Mouse (Mus musculus) liver, embryonic 13.5 days (tissue): ENCODE measurements around the gene Fam20a. TPM values are rescaled to one million over a fixed set of nuclear protein-coding genes. Genes with fewer than 3 reads are reported as not detected.
A peak's percentile ranks its signal among the peaks of the same experiment; 100 is the strongest.

Experiments
- ATAC-seq: fragments of 200-750 bp; cut with Nextera tagmentation; 2 replicates; pipeline ENCODE4 v1.8.0; 2017; ENCODE audit warnings: low read depth, mild to moderate bottlenecking, moderate number of reproducible peaks, moderate library complexity
- DNase-seq: peaks from one replicate; pipeline ENCODE4 v3.0.0; 2022
- H3K27ac ChIP-seq: fragments of 300-500 bp; sonication (generic); 2 replicates; pipeline ENCODE4 v1.5.1; 2015; ENCODE audit warnings: moderate library complexity, mild to moderate bottlenecking, inconsistent platforms
- H3K27me3 ChIP-seq: fragments of 300-500 bp; sonication (generic); 2 replicates; pipeline ENCODE4 v1.6.1; 2015; ENCODE audit warnings: mild to moderate bottlenecking, inconsistent platforms
- H3K36me3 ChIP-seq: fragments of 300-500 bp; sonication (generic); 2 replicates; pipeline ENCODE4 v1.6.1; 2015; ENCODE audit warnings: mild to moderate bottlenecking, inconsistent platforms
- H3K4me1 ChIP-seq: fragments of 300-500 bp; sonication (generic); replicated peaks from 2 replicates; pipeline ENCODE4 v1.6.1; 2015; ENCODE audit warnings: inconsistent platforms
- H3K4me2 ChIP-seq: fragments of 300-500 bp; sonication (generic); 2 replicates; pipeline ENCODE4 v1.6.1; 2015; ENCODE audit warnings: inconsistent platforms, mild to moderate bottlenecking, moderate library complexity
- H3K4me3 ChIP-seq: fragments of 300-500 bp; sonication (generic); replicated peaks from 2 replicates; pipeline ENCODE4 v1.5.1; 2015; ENCODE audit warnings: mild to moderate bottlenecking, inconsistent platforms
- H3K9ac ChIP-seq: fragments of 300-500 bp; sonication (generic); 2 replicates; pipeline ENCODE4 v1.6.1; 2015; ENCODE audit warnings: mild to moderate bottlenecking, inconsistent platforms
- H3K9me3 ChIP-seq: fragments of 300-500 bp; sonication (generic); replicated peaks from 2 replicates; pipeline ENCODE4 v1.6.1; 2016; ENCODE audit warnings: inconsistent platforms
- WGBS: fragments of 180-500 bp; shearing (Covaris S2); methylation state at CpG from one replicate; pipeline ENCODE4 v1.1.7; 2015; ENCODE audit not compliant: insufficient replicate concordance; 5-methylcytosine and 5-hydroxymethylcytosine counted together
- polyA plus RNA-seq: library from polyadenylated mRNA; unstranded; fragments of >200 nt; fragmentation: Nextera tagmentation; extraction: Ambion mirVana; gene quantifications from 2 replicates; pipeline ENCODE4 v1.2.1, GENCODE M21; 2015

The Fam20a gene
- polyA plus RNA-seq, 1 experiment from 2014 or later = 3.7 TPM

DNA sequence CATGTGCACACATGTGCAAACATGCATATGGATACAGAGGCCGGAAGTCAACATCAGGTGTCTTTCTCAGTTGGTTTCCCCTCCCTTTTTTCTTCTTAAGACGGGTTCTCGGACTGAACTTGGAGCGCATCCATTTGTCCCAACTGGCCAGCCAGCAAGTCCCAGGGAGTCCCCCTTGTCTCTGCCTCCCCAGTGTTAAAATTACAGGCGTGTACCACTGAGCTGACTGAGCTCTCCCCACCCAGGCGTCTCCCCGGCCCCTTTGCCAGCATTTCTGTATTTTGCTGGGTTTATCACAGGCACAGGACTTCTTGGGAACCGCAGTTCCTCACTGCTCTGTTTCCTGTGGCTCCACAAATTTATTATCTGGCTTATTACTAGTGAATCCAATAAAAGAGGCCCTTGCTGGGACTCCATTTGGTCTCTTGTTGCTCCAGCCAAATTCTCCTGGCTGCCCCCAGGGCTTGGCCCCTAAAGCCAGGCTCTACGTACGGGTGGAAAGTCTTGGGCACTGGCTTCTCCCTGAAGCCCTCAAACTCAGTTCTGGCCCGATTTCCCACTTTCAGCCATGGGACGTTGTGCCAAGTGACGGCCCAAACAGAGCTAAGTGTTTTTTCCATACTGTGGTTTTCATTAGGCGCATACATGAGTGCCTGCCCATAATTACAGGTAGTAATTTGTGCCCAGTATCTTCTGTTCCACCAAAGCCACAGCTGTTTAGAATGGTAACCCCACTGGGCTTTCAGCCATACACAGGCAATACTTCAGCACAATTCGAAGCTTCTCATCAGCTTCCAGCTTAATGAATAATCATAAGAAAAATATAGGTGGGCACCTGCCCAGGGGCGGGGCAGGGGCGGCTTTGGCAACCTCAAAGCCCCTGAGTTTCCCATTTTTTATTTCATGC is 7.5 kb downstream of the Fam20a start:
- Histone ChIP-seq H3K4me1 (peaks cover 6% of the 10 kb centered on the region; the same call in 1 of the 2 replicates), H3K4me2 (no peak overlapping the region), H3K4me3 (no peak overlapping the region), H3K27me3 (no peaks in the 10 kb centered on the region; the same call in 1 of the 2 replicates), H3K36me3 (no peaks in the 10 kb centered on the region), H3K9me3 (no peaks in the 10 kb centered on the region), H3K27ac (no peak overlapping the region), H3K9ac (no peak overlapping the region)
- 69% methylated on average over 17 of the region's 17 CpGs for WGBS
- no peak for ATAC-seq
- DNase-seq = no peak

DNA sequence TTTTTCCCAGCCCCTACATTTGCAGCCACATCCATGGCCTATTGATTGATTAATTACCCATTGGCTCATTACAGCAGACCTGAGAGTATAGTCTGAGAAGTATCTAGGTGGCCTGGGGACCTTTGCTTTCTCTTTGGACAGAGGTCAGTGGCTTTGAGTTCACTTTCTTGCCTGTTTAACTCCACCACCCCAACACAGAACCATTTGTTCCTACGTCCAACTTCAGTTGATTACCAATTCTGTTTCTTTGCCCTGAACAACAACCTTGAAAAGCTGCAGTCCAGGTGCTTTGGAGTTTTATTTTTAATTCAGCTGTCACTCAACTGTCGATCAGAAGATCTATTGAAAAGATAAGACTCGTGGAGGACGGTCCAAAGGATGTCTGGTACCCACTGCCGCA is 12.6 kb downstream of the Fam20a start:
- Histone ChIP-seq H3K27me3 (no peaks in the 10 kb centered on the region), H3K9me3 (no peaks in the 10 kb centered on the region), H3K36me3 (no peaks in the 10 kb centered on the region), H3K4me2 (no peak overlapping the region), H3K4me3 (no peak overlapping the region), H3K9ac (no peak overlapping the region), H3K27ac (no peak overlapping the region), H3K4me1 (peaks cover 7% of the 10 kb centered on the region)
- 66% methylated on average over 5 of the region's 5 CpGs for WGBS
- ATAC-seq (no peak), DNase-seq (no peak)

DNA sequence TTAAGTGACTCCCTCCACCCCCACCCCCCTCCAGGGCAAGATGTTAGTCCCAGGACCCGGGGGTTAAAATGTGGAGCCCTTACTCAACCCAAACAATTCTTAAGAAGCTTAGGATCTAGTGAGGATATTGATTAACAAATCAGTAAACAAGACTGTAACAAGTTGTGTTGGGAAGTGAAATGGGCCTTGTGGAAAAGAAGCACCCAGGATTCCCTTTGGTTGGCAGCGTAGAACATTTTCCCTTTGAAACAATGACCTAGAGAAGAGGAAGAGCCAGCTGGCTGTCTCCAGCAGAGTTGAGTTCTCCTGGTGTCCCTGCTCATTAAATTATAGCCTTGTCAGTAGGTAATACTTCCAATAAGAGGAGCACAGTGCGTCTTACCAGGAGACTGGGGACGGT is 13.3 kb downstream of the Fam20a start:
- H3K4me2 ChIP-seq = no peak overlapping the region
- H3K4me3 ChIP-seq = no peak overlapping the region
- no peaks in the 10 kb centered on the region for H3K9me3 ChIP-seq
- H3K36me3 ChIP-seq = no peaks in the 10 kb centered on the region
- 70% methylated on average over 4 of the region's 4 CpGs for WGBS
- peaks cover 7% of the 10 kb centered on the region for H3K4me1 ChIP-seq
- H3K27me3 ChIP-seq = no peaks in the 10 kb centered on the region
- ATAC-seq (no peak), DNase-seq (no peak)
- H3K27ac ChIP-seq = no peak overlapping the region
- H3K9ac ChIP-seq = no peak overlapping the region

DNA sequence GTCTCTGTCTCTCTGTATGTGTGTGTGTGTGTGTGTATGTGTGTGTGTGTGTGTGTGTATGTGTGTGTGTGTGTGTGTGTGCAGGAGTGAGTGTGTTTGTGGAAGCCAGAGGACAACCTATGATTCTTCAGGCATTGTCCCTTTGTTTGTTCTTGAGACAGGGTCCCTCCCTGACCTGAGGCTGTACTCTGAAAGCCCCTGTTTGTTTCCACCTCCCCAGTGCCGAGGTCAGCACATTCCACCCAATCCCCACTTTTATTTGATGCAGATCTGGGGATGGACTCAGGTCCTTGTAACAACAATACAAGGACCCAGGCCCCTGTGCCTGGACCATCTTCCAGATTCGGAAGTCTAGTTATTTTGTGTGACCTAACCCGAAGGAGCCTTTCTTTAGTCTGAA is 14.6 kb downstream of the Fam20a start:
- ATAC-seq (no peak), DNase-seq (no peak)
- H3K27ac ChIP-seq = no peak overlapping the region
- H3K4me1 ChIP-seq = peaks cover 7% of the 10 kb centered on the region
- H3K9ac ChIP-seq = no peak overlapping the region
- no peak overlapping the region for H3K4me2 ChIP-seq
- H3K27me3 ChIP-seq = no peaks in the 10 kb centered on the region
- H3K36me3 ChIP-seq = no peaks in the 10 kb centered on the region
- H3K4me3 ChIP-seq = no peak overlapping the region
- no peaks in the 10 kb centered on the region for H3K9me3 ChIP-seq
- 52% methylated on average over 3 of the region's 3 CpGs for WGBS

DNA sequence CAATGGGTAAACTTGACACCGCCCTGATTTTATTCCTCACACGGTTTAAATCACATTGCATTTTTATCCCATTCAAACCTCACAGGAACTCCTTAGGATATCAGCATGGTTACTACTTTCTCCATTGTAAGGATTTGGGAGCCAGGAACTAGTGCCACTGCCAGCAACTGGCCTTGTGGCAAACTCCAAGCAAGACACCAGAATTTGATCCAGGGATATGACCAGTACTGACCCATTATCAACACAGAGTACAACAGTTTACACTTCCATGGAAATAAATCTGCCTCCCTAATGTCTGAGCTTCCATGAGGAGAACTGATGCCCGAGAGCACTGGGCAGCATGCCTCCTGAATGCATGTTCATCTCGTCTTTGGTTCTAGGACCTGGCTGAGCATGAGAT is 15.5 kb downstream of the Fam20a start:
- no peak for ATAC-seq
- no peaks in the 10 kb centered on the region for H3K9me3 ChIP-seq
- no peaks in the 10 kb centered on the region for H3K36me3 ChIP-seq
- H3K4me2 ChIP-seq = no peak overlapping the region
- peaks cover 15% of the 10 kb centered on the region for H3K4me1 ChIP-seq
- WGBS = 48% methylated on average over 4 of the region's 4 CpGs
- H3K27me3 ChIP-seq = no peaks in the 10 kb centered on the region
- H3K4me3 ChIP-seq = no peak overlapping the region
- no peak overlapping the region for H3K9ac ChIP-seq
- no peak for DNase-seq
- 0 out of 2 replicates have a peak overlapping the region, but pooled peaks have one; percentile 29 for H3K27ac ChIP-seq

DNA sequence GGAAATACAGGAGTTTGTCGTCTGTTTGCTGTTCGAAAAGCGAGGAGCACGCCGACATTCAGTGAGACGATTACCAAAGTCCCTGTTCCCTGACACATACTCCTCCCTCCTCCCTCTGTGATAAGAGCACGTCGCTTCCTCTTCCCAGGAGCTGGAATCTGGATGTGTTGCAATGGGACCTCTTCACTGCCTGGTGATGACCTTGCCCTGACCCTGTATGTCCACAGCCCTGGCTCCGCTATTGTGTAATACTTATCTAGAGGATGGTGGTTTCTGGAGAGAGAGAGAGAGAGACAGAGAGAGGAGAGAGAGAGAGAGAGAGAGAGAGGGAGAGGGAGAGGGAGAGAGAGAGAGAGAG is 16.0 kb downstream of the Fam20a start:
- Histone ChIP-seq H3K9ac (no peak overlapping the region), H3K4me3 (no peak overlapping the region), H3K27me3 (no peaks in the 10 kb centered on the region), H3K4me2 (0 out of 2 replicates have a peak overlapping the region, but pooled peaks have one; percentile 14), H3K4me1 (peaks cover 20% of the 10 kb centered on the region), H3K27ac (peak overlapping the region; percentile 58; the same call in 1 of the 2 replicates), H3K36me3 (no peaks in the 10 kb centered on the region), H3K9me3 (no peaks in the 10 kb centered on the region)
- 42% methylated on average over 9 of the region's 9 CpGs for WGBS
- ATAC-seq = peak; percentile 83
- peak; percentile 11 for DNase-seq

DNA sequence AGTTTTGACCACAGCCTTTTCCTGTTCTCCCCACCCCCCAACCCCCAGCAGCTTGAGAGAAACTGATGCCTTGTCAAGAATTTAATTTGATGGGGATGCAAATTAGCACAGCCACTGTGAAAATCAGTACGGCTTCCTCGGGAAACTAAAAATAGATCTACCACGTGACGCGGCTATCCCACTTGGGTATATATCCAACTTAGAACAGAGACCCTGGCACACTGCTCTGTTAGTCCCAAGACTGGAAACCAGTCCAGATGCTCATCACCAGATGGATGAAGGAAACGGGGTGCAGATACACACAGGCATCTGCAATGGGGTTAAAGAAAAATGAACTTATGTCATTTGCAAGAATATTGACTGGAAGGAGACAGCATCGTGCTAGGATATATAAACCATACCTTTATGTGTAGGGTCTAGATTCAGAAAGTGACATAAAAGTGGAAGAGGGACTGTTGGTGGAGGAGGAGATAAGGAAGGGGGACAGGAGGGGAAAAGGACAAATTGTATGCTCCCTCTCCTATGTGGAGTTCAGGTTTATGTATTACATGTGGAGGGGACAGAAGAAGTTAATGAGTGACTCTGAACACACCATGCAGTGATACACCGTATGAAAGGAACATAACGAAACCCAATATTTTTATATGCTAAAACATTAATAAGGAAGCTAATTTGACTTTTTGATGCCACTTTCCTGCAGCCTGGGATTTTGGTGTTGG is 16.6 kb downstream of the Fam20a start:
- H3K4me1 ChIP-seq = peaks cover 25% of the 10 kb centered on the region
- 51% methylated on average over 9 of the region's 9 CpGs for WGBS
- H3K27ac ChIP-seq = peak overlapping the region; percentile 58
- no peaks in the 10 kb centered on the region for H3K36me3 ChIP-seq
- H3K27me3 ChIP-seq = no peaks in the 10 kb centered on the region
- H3K9ac ChIP-seq = no peak overlapping the region
- no peaks in the 10 kb centered on the region for H3K9me3 ChIP-seq
- ATAC-seq = peak; percentile 70
- no peak for DNase-seq
- H3K4me3 ChIP-seq = no peak overlapping the region
- H3K4me2 ChIP-seq = 0 out of 2 replicates have a peak overlapping the region, but pooled peaks have one; percentile 14

DNA sequence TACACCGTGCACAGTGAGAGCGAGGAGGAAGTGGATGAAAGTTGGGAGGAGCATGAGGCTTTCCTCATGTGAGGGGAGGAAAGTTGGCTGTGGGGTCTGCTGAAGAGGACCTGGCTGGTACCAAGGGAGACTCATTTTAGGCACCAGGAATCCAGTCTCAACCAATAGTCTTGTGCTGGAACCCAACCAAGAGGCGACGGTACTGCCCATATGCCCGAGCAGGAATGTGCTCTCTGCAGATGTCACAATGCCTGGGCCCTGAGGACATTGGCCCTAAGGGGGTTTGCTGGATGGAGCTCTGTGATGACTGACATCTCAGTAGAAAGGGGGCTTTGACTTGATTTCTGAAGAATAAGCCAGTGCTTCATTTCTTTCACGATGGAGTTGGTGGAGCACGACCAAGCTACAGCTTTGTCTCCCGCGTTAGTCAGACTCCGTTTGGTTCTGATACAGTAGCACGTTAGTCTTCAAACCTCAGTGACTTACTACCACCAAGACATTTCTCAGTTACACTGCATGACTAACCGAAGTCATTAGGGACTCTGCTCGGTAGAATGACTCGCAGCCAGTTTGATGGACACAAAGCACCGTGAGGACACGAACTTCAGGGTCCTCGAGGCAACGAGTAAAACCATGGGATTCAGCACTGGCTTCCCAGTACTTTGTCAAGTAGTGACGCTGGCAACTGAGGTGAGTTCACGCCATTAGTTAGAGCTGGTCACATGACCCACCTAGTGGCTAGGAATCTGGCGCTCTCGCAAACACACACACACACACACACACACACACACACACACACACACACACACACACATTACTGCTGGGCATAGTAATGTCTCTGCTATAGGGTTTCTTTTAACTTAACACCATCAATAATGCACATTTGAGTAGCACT is 17.5 kb downstream of the Fam20a start:
- Histone ChIP-seq H3K27me3 (no peaks in the 10 kb centered on the region), H3K9ac (no peak overlapping the region), H3K4me2 (no peak overlapping the region), H3K4me1 (peaks cover 25% of the 10 kb centered on the region), H3K9me3 (no peaks in the 10 kb centered on the region; the same call in 1 of the 2 replicates), H3K36me3 (no peaks in the 10 kb centered on the region), H3K27ac (peak overlapping the region; percentile 58), H3K4me3 (no peak overlapping the region)
- no peak for ATAC-seq
- WGBS = 79% methylated on average over 22 of the region's 22 CpGs
- DNase-seq = no peak

DNA sequence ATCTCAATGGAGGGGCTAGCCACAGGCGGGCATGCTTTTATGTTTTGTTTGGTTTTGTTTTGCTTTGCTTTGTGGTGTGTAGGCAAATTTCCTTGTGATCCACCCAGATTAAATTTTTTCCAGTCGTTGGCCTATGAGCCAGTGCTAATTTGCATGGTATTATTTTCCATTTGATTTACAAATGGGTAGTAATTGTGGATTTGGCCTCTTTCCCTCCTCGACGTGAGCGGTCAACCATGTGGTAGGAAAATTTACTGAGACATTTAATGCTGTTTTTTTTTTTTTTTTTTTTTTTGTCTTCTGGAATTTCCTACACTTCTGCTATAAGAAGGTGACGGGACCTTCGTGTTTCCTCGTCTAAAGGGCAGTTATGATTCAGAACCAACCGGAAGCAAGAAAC is 18.2 kb downstream of the Fam20a start:
- Histone ChIP-seq H3K4me3 (no peak overlapping the region), H3K36me3 (no peaks in the 10 kb centered on the region), H3K9me3 (no peaks in the 10 kb centered on the region; the same call in 1 of the 2 replicates), H3K4me2 (no peak overlapping the region), H3K4me1 (peaks cover 25% of the 10 kb centered on the region), H3K27me3 (no peaks in the 10 kb centered on the region), H3K27ac (no peak overlapping the region), H3K9ac (no peak overlapping the region)
- ATAC-seq (no peak), DNase-seq (no peak)
- WGBS = 69% methylated on average over 9 of the region's 9 CpGs

DNA sequence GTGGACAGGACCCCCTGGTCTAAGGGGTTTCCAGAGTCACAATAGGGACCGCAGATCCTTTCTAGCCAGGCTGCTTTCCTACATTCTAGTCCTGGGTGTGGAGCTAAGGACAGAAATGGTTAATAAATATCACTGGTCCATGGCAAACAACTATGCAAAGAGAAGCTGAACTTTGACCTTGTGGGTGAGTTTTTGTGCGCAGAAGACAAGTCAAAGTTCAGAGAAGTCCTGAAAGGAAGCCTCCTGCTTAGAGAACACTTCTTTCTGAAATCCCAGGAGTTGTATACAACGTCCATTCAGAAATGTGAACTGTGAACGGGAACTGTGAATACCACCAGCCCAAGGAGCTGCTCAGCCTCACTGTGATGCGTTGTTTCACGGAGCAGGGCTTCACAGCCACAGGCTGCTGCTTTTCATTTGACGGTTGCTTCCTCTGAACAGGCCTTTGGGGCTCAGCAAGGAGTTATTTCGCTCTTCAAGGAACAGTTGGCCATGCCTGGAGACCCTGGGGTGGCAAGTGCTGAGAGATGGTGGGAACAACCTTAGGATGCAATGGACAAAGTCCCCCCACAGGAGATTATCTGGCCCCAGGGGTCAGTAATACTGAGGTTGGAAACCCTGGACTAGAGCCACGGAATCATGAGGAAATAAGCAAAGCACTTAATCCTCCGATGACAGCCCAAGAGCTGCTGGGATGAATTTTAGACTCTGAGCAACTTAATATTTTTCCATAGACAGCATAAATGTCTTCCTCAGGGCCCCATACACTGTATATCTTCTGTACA is 19.9 kb downstream of the Fam20a start:
- Histone ChIP-seq H3K9ac (no peak overlapping the region), H3K4me1 (peaks cover 25% of the 10 kb centered on the region), H3K27me3 (no peaks in the 10 kb centered on the region), H3K27ac (peak overlapping the region; percentile 22), H3K4me2 (no peak overlapping the region), H3K36me3 (no peaks in the 10 kb centered on the region), H3K4me3 (no peak overlapping the region), H3K9me3 (no peaks in the 10 kb centered on the region; the same call in 1 of the 2 replicates)
- DNase-seq (no peak), ATAC-seq (no peak)
- WGBS = 58% methylated on average over 10 of the region's 10 CpGs
